ENCODE assay signal across 9 mouse cellular contexts in the genomic region with DNA sequence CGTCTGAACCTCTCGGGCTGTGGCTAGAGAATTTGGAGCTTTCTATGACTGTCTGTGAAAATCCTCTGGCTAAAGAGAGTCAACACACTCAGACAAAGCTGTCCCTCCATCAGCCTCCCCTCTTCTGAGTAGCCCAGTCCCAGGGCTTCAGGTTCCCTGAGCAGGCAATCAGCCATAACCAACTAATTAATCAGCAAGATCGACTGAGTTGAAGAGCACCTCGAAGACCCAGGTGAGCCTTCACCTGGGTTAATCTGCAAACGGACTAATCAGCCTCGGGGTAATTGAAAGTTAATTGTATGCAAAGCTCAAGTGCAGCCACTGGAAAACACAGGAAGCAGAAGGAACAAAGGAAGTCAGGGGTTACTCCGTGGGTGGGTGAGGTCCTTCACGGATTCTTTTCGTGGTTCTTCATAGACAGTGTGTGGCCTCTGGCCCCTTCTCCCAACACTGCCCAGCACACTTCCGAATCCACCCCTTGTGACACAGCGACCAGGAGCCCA. TPM values are rescaled to one million over a fixed set of nuclear protein-coding genes. Genes with fewer than 3 reads are reported as not detected.
DNase-seq lines count a peak whose midpoint lies in the region; ATAC-seq and TF ChIP-seq lines count a peak whose summit lies in the region.
"Had no signal": no experiment of that assay in that cellular context is flagged by ENCODE, and none has a peak within 500 bp of the region (broad histone marks: within the 10 kb centered on the region; RNA-seq: fewer than 3 reads in every experiment).

No protein-coding gene starts in this region.

- no peak for TF ChIP-seq EP300 in heart, postnatal 0 days (IDR thresholded peaks at IDR 0.05; ENCODE audit: low read depth)

- no peak for TF ChIP-seq POLR2A in lung, adult 2 months (IDR thresholded peaks at IDR 0.05; ENCODE audit: borderline replicate concordance, extremely low read depth, low read depth, low read length)

- H3K27me3 ChIP-seq in lung, embryonic 15.5 days = no peaks in the 10 kb centered on the region
- no peaks in the 10 kb centered on the region for H3K27me3 ChIP-seq in heart, postnatal 0 days (ENCODE audit: control insufficient read depth, insufficient read depth, low read length)

- H3K4me1 ChIP-seq in lung, embryonic 15.5 days = peaks cover 38% of the 10 kb centered on the region
- H3K4me1 ChIP-seq in lung, adult 2 months (ENCODE audit: control insufficient read depth, insufficient read depth, low read length) = peaks cover 25% of the 10 kb centered on the region
- peaks cover 39% of the 10 kb centered on the region for H3K4me1 ChIP-seq in heart, postnatal 0 days (ENCODE audit: control insufficient read depth, insufficient read depth)

- H3K4me2 ChIP-seq in lung, embryonic 15.5 days = peak overlapping the region; percentile 4
- H3K4me2 ChIP-seq in heart, postnatal 0 days (ENCODE audit: low read depth, low read length) = peak overlapping the region; percentile 24; the same call in 1 of the 2 replicates

- H3K4me3 ChIP-seq in lung, embryonic 15.5 days = no peak overlapping the region
- no peak overlapping the region for H3K4me3 ChIP-seq in lung, adult 2 months (replicated peaks; ENCODE audit: extremely low read depth, low read depth, low read length)
- no peak overlapping the region for H3K4me3 ChIP-seq in heart, postnatal 0 days (ENCODE audit: low read depth, low read length)

- 15% methylated on average over 11 of the region's 11 CpGs for WGBS in lung, embryonic 15.5 days
- 26% methylated on average over 11 of the region's 11 CpGs for WGBS in lung, adult 2 months
- 37% methylated on average over 11 of the region's 11 CpGs for WGBS in heart, postnatal 0 days

- no peaks in the 10 kb centered on the region for H3K36me3 ChIP-seq in lung, embryonic 15.5 days
- H3K36me3 ChIP-seq in heart, postnatal 0 days (replicated peaks; ENCODE audit: control insufficient read depth, insufficient read depth, low read length) = no peaks in the 10 kb centered on the region

- no peak overlapping the region for H3K9ac ChIP-seq in lung, embryonic 15.5 days
- 0 out of 2 replicates have a peak overlapping the region, but pooled peaks have one; percentile 6 for H3K9ac ChIP-seq in heart, postnatal 0 days (replicated peaks; ENCODE audit: low read depth, low read length)
- H3K9ac ChIP-seq: liver, embryonic 14.5 days had no signal

- peak overlapping the region; percentile 96 for H3K27ac ChIP-seq in lung, embryonic 15.5 days
- H3K27ac ChIP-seq in heart, postnatal 0 days (ENCODE audit: low read depth) = peak overlapping the region; percentile 95; the same call in 1 of the 2 replicates
- H3K27ac ChIP-seq: liver, embryonic 14.5 days had no signal

- no peak for TF ChIP-seq CTCF in lung, adult 2 months (IDR thresholded peaks at IDR 0.05; ENCODE audit: insufficient read depth, low read length)
- no peak for TF ChIP-seq CTCF in heart, postnatal 0 days (IDR thresholded peaks at IDR 0.05; ENCODE audit: low read depth)

- no peaks in the 10 kb centered on the region for H3K9me3 ChIP-seq in lung, embryonic 15.5 days
- H3K9me3 ChIP-seq in heart, postnatal 0 days (replicated peaks; ENCODE audit: control insufficient read depth, low read length) = no peaks in the 10 kb centered on the region

- DNase-seq in lung, adult 2 months = no peak
- DNase-seq in heart, postnatal 0 days (ENCODE audit: low spot score) = peak; percentile 7
- DNase-seq in kidney, postnatal 25 days = peak; percentile 48 to 70
- DNase-seq in retina, embryonic 14.5 days (ENCODE audit: low spot score) = peak; percentile 35
- DNase-seq in thymus, postnatal 4 days = no peak
- DNase-seq in lung, postnatal 36 days = no peak
- no peak for DNase-seq in spleen, adult 12 weeks (ENCODE audit: low spot score)

- no peak for ATAC-seq in lung, embryonic 15.5 days (ENCODE audit: borderline replicate concordance, extremely low read depth, low FRiP score, low TSS enrichment)
- no peak for ATAC-seq in heart, postnatal 0 days (ENCODE audit: insufficient read depth, low read depth)

RNA-seq across cellular contexts. Expression of a gene that starts 19.9 kb away (rescaled TPM):
- polyA plus RNA-seq in lung, embryonic 15.5 days (2015; fragmentation: Nextera tagmentation; extraction: Ambion mirVana) = 4.6 TPM in 2 replicates
- 6.8 and 13.6 TPM in 2 replicates for polyA plus RNA-seq in lung, adult 2 months (2012; rRNA removed)
- total RNA-seq in heart, postnatal 0 days (2014; rRNA removed; ENCODE audit: low replicate concordance) = 5.4 and 7.6 TPM in 2 replicates
- polyA plus RNA-seq in heart, postnatal 0 days (2015; fragmentation: Nextera tagmentation; extraction: Ambion mirVana) = 6.8 and 7.0 TPM in 2 replicates

Comparison
In these comparisons a context has a peak if more than half of its experiments do, and no peak if none do; other contexts are left out.
1. DNase-seq: peak in heart, postnatal 0 days (single experiment), kidney, postnatal 25 days (2 of 2) and retina, embryonic 14.5 days (single experiment); none in lung, adult 2 months (single experiment), thymus, postnatal 4 days (single experiment), lung, postnatal 36 days (single experiment) and spleen, adult 12 weeks (single experiment).